Mouse (Mus musculus): ENCODE data around the gene Phykpl. TPM values are rescaled to one million over a fixed set of nuclear protein-coding genes. Genes with fewer than 3 reads are reported as not detected.

The Phykpl gene
- polyA plus RNA-seq, 1 experiment from 2014 or later = 13.3 TPM

DNA sequence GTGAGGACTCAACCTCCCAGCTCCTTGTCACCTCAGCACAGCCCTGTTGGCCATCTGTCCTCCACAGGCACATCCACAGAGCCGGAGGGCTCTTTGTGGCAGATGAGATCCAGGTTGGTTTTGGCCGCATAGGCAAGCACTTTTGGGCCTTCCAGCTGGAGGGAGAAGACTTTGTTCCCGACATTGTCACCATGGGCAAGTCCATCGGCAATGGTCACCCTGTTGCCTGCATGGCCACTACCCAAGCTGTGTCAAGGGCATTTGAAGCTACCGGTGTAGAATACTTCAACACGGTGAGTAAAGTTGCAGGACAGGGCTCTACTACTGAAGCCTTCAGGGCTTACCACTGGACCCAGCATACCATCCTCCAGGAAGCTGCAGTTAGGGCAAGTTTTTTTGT is 9.3 kb downstream of the Phykpl start:
- no peak overlapping the region for H3K4me2 ChIP-seq (replicated peaks; ENCODE audit: low read depth)
- peaks cover 33% of the 10 kb centered on the region for H3K36me3 ChIP-seq (ENCODE audit: control insufficient read depth, insufficient read depth, low read length)
- DNase-seq (ENCODE audit: low spot score) (no peak), ATAC-seq (ENCODE audit: low FRiP score, low TSS enrichment) (0 out of 2 replicates have a peak, but pooled peaks have one; percentile 24)
- TF ChIP-seq CTCF (IDR thresholded peaks at IDR 0.05; ENCODE audit: low read depth) (no peak), EP300 (optimal IDR thresholded peaks at IDR 0.05) (no peak)
- WGBS = 89% methylated on average over 6 of the region's 6 CpGs
- H3K9me3 ChIP-seq (ENCODE audit: control insufficient read depth, low read length) = no peaks in the 10 kb centered on the region
- no peak overlapping the region for H3K9ac ChIP-seq (ENCODE audit: low read length)
- no peaks in the 10 kb centered on the region for H3K27me3 ChIP-seq (ENCODE audit: control insufficient read depth, insufficient read depth, low read length)
- H3K4me3 ChIP-seq (ENCODE audit: low read depth, low read length) = no peak overlapping the region
- H3K27ac ChIP-seq (replicated peaks) = no peak overlapping the region
- H3K4me1 ChIP-seq (replicated peaks; ENCODE audit: control insufficient read depth, insufficient read depth) = no peaks in the 10 kb centered on the region

GRCm38 (mm10) chr11:51594715-51595350 is 10.3 kb downstream of the Phykpl start:
- no peak for DNase-seq (ENCODE audit: low spot score)
- 0 out of 2 replicates have a peak overlapping the region, but pooled peaks have one; percentile 31 for H3K27ac ChIP-seq (replicated peaks)
- no peak overlapping the region for H3K4me2 ChIP-seq (replicated peaks; ENCODE audit: low read depth)
- WGBS = 53% methylated on average over 3 of the region's 3 CpGs
- H3K4me3 ChIP-seq (ENCODE audit: low read depth, low read length) = no peak overlapping the region
- peaks cover 42% of the 10 kb centered on the region for H3K36me3 ChIP-seq (ENCODE audit: control insufficient read depth, insufficient read depth, low read length)
- no peak for TF ChIP-seq CTCF (IDR thresholded peaks at IDR 0.05; ENCODE audit: low read depth)
- TF ChIP-seq EP300 (optimal IDR thresholded peaks at IDR 0.05) = no peak
- H3K9me3 ChIP-seq (ENCODE audit: control insufficient read depth, low read length) = no peaks in the 10 kb centered on the region
- ATAC-seq (ENCODE audit: low FRiP score, low TSS enrichment) = no peak
- H3K9ac ChIP-seq (ENCODE audit: low read length) = no peak overlapping the region
- no peaks in the 10 kb centered on the region for H3K27me3 ChIP-seq (ENCODE audit: control insufficient read depth, insufficient read depth, low read length)
- no peaks in the 10 kb centered on the region for H3K4me1 ChIP-seq (replicated peaks; ENCODE audit: control insufficient read depth, insufficient read depth)

DNA sequence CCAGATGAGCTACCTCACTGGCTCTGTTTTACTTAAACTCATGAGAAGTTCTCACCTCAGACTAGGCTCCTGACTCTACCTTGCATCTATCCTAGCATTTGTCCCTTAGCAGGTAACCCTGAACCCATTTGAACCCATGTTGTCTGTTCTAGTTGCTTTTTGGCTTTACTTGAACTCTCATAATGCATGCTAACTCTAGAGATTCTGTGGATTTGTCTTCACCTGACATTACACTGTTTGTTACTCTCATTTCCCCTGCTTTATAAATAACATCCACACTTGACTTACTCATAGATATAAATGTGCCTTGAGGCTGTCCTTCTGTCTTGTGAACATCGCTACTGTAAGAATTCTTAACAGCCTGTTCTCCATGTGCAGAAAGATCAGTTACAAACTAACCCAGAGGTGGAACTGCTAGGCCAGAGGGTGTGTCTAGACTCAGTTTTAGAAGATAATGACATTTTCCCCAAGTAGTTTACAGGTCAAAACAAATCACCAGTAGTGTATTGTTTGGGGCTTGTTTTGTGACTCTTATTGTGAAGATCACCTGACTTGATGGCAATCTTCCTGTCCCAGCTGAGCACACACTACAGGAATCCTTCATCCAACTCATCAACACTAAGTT is 11.0 kb downstream of the Phykpl start:
- H3K4me3 ChIP-seq (ENCODE audit: low read depth, low read length) = no peak overlapping the region
- no peak overlapping the region for H3K4me2 ChIP-seq (replicated peaks; ENCODE audit: low read depth)
- peaks cover 49% of the 10 kb centered on the region for H3K36me3 ChIP-seq (ENCODE audit: control insufficient read depth, insufficient read depth, low read length)
- TF ChIP-seq EP300 (optimal IDR thresholded peaks at IDR 0.05) = no peak
- TF ChIP-seq CTCF (IDR thresholded peaks at IDR 0.05; ENCODE audit: low read depth) = no peak
- DNase-seq (ENCODE audit: low spot score) (no peak), ATAC-seq (ENCODE audit: low FRiP score, low TSS enrichment) (no peak)
- no peaks in the 10 kb centered on the region for H3K27me3 ChIP-seq (ENCODE audit: control insufficient read depth, insufficient read depth, low read length)
- H3K27ac ChIP-seq (replicated peaks) = no peak overlapping the region
- no peaks in the 10 kb centered on the region for H3K4me1 ChIP-seq (replicated peaks; ENCODE audit: control insufficient read depth, insufficient read depth)
- H3K9me3 ChIP-seq (ENCODE audit: control insufficient read depth, low read length) = no peaks in the 10 kb centered on the region
- WGBS = 83% methylated on average over 1 of the region's 1 CpGs
- H3K9ac ChIP-seq (ENCODE audit: low read length) = no peak overlapping the region

DNA sequence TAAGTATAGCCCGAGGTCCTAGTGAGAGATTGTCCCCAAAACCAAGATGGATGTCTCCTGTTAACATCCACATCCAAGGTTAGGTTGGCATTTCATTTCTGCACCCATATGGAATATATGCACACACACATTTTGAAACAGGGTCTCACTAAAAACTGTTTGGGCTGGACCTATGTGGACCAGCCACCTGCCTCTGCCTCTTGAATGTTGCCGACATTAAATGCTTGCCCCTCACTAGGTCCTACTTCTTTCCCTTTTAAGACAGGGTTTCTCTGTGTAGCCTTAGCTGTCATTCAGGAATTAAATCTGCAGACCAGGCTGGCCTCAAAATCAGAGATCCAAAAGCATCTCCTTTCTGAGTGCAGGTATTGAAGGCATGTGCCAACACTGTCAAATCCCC is 13.0 kb downstream of the Phykpl start:
- H3K27me3 ChIP-seq (ENCODE audit: control insufficient read depth, insufficient read depth, low read length) = no peaks in the 10 kb centered on the region
- no peak overlapping the region for H3K27ac ChIP-seq (replicated peaks)
- H3K4me3 ChIP-seq (ENCODE audit: low read depth, low read length) = no peak overlapping the region
- no peak overlapping the region for H3K4me2 ChIP-seq (replicated peaks; ENCODE audit: low read depth)
- DNase-seq (ENCODE audit: low spot score) = no peak
- peaks cover 61% of the 10 kb centered on the region for H3K36me3 ChIP-seq (ENCODE audit: control insufficient read depth, insufficient read depth, low read length)
- no peak overlapping the region for H3K9ac ChIP-seq (ENCODE audit: low read length)
- no peaks in the 10 kb centered on the region for H3K9me3 ChIP-seq (ENCODE audit: control insufficient read depth, low read length)
- ATAC-seq (ENCODE audit: low FRiP score, low TSS enrichment) = no peak
- H3K4me1 ChIP-seq (replicated peaks; ENCODE audit: control insufficient read depth, insufficient read depth) = no peaks in the 10 kb centered on the region
- TF ChIP-seq CTCF (IDR thresholded peaks at IDR 0.05; ENCODE audit: low read depth) (no peak), EP300 (optimal IDR thresholded peaks at IDR 0.05) (no peak)
- 63% methylated on average over 2 of the region's 2 CpGs for WGBS

DNA sequence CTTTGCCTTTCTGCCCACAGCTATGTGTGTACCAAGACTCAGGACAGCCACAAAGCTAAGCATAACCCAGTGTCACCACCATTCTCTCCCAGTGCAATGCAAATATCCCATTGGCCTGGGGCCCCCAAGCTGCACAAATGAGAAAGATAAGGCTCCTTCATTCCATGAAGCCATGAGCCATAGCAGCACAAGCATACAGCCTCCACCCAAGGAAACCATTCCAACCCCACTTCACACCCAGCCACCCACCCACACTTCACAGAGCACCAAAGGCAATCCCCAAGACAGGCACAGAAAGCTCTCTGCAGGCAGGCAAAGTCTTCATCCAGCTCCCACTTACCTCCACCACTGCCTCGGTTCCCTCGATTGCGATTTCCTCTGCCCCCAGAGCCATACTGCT is 17.7 kb downstream of the Phykpl start:
- Histone ChIP-seq H3K36me3 (ENCODE audit: control insufficient read depth, insufficient read depth, low read length) (peaks cover 51% of the 10 kb centered on the region), H3K27me3 (ENCODE audit: control insufficient read depth, insufficient read depth, low read length) (no peaks in the 10 kb centered on the region), H3K27ac (replicated peaks) (no peak overlapping the region), H3K9me3 (ENCODE audit: control insufficient read depth, low read length) (no peaks in the 10 kb centered on the region), H3K4me2 (replicated peaks; ENCODE audit: low read depth) (no peak overlapping the region), H3K4me1 (replicated peaks; ENCODE audit: control insufficient read depth, insufficient read depth) (no peaks in the 10 kb centered on the region; the same call in 1 of the 2 replicates), H3K4me3 (ENCODE audit: low read depth, low read length) (no peak overlapping the region), H3K9ac (ENCODE audit: low read length) (no peak overlapping the region)
- TF ChIP-seq CTCF (IDR thresholded peaks at IDR 0.05; ENCODE audit: low read depth) (no peak), EP300 (optimal IDR thresholded peaks at IDR 0.05) (no peak)
- WGBS = 69% methylated on average over 3 of the region's 3 CpGs
- ATAC-seq (ENCODE audit: low FRiP score, low TSS enrichment) (no peak), DNase-seq (ENCODE audit: low spot score) (no peak)

All from stomach, postnatal 0 days (tissue).